ENCODE assay signal across 9 mouse cellular contexts in genomic region chr16:35139873-35140619, GRCm38 (mm10). TPM values are rescaled to one million over a fixed set of nuclear protein-coding genes. Genes with fewer than 3 reads are reported as not detected.
DNase-seq lines count a peak whose midpoint lies in the region; ATAC-seq lines count a peak whose summit lies in the region.
"Had no signal": no experiment of that assay in that cellular context is flagged by ENCODE, and none has a peak within 500 bp of the region (broad histone marks: within the 10 kb centered on the region; RNA-seq: fewer than 3 reads in every experiment).

No protein-coding gene starts in this region.

- WGBS in lung, embryonic 16.5 days: 20% methylated on average over 11 of the region's 11 CpGs
- WGBS in embryonic facial prominence, embryonic 12.5 days: 21% methylated on average over 11 of the region's 11 CpGs
- WGBS in intestine, embryonic 15.5 days: 17% methylated on average over 11 of the region's 11 CpGs
- 15% methylated on average over 11 of the region's 11 CpGs for WGBS in stomach, embryonic 16.5 days

- no peaks in the 10 kb centered on the region for H3K9me3 ChIP-seq in lung, embryonic 16.5 days (ENCODE audit: control insufficient read depth, low read length)
- H3K9me3 ChIP-seq in embryonic facial prominence, embryonic 12.5 days: no peaks in the 10 kb centered on the region
- H3K9me3 ChIP-seq in intestine, embryonic 15.5 days: no peaks in the 10 kb centered on the region
- H3K9me3 ChIP-seq in stomach, embryonic 16.5 days (replicated peaks; ENCODE audit: control insufficient read depth, low read length): no peaks in the 10 kb centered on the region
- H3K9me3 ChIP-seq: liver, embryonic 15.5 days had no signal

- H3K4me2 ChIP-seq in lung, embryonic 16.5 days (ENCODE audit: low read depth, low read length): no peak overlapping the region
- H3K4me2 ChIP-seq in embryonic facial prominence, embryonic 12.5 days (replicated peaks): peak overlapping the region; percentile 27
- peak overlapping the region; percentile 28 for H3K4me2 ChIP-seq in intestine, embryonic 15.5 days (replicated peaks)
- peak overlapping the region; percentile 17; the same call in 1 of the 2 replicates for H3K4me2 ChIP-seq in stomach, embryonic 16.5 days (ENCODE audit: low read depth, low read length)
- H3K4me2 ChIP-seq: liver, embryonic 15.5 days had no signal

- H3K36me3 ChIP-seq in lung, embryonic 16.5 days (ENCODE audit: control insufficient read depth, insufficient read depth, low read length): no peaks in the 10 kb centered on the region
- H3K36me3 ChIP-seq in embryonic facial prominence, embryonic 12.5 days: no peaks in the 10 kb centered on the region
- H3K36me3 ChIP-seq in intestine, embryonic 15.5 days: no peaks in the 10 kb centered on the region
- H3K36me3 ChIP-seq in stomach, embryonic 16.5 days (ENCODE audit: control insufficient read depth, insufficient read depth, low read length): no peaks in the 10 kb centered on the region
- H3K36me3 ChIP-seq: liver, embryonic 15.5 days had no signal

- H3K27me3 ChIP-seq in lung, embryonic 16.5 days (ENCODE audit: control insufficient read depth, insufficient read depth, low read depth, low read length): no peaks in the 10 kb centered on the region
- H3K27me3 ChIP-seq in embryonic facial prominence, embryonic 12.5 days: no peaks in the 10 kb centered on the region
- H3K27me3 ChIP-seq in intestine, embryonic 15.5 days (replicated peaks): no peaks in the 10 kb centered on the region
- no peaks in the 10 kb centered on the region for H3K27me3 ChIP-seq in stomach, embryonic 16.5 days (ENCODE audit: control insufficient read depth, insufficient read depth, low read length)
- H3K27me3 ChIP-seq: liver, embryonic 15.5 days had no signal

- no peak overlapping the region for H3K27ac ChIP-seq in lung, embryonic 16.5 days (ENCODE audit: low read length)
- H3K27ac ChIP-seq in embryonic facial prominence, embryonic 12.5 days: no peak overlapping the region
- 0 out of 2 replicates have a peak overlapping the region, but pooled peaks have one; percentile 17 for H3K27ac ChIP-seq in intestine, embryonic 15.5 days
- peak overlapping the region; percentile 2; the same call in 1 of the 2 replicates for H3K27ac ChIP-seq in stomach, embryonic 16.5 days (ENCODE audit: low read length)
- H3K27ac ChIP-seq: liver, embryonic 15.5 days had no signal

- intact Hi-C loops in left cerebral cortex, postnatal 10 days (cut with DNase I): no loop called here

- no peak for DNase-seq in lung, postnatal 4 days
- no peak for DNase-seq in thymus, postnatal 10 days (ENCODE audit: low spot score in 2 of 2)
- DNase-seq in layer of hippocampus, adult 9-10 months (ENCODE audit: low spot score): no peak
- no peak for DNase-seq in left cerebral cortex, postnatal 10 days (ENCODE audit: extremely low spot score in 1 of 2, low spot score in 2 of 2)

- peaks cover 6% of the 10 kb centered on the region for H3K4me1 ChIP-seq in lung, embryonic 16.5 days (replicated peaks; ENCODE audit: control insufficient read depth, insufficient read depth, low read length)
- H3K4me1 ChIP-seq in embryonic facial prominence, embryonic 12.5 days: peaks cover 13% of the 10 kb centered on the region
- peaks cover 5% of the 10 kb centered on the region; the same call in 1 of the 2 replicates for H3K4me1 ChIP-seq in intestine, embryonic 15.5 days (replicated peaks)
- H3K4me1 ChIP-seq in stomach, embryonic 16.5 days (ENCODE audit: control insufficient read depth, insufficient read depth, low read length): peaks cover 8% of the 10 kb centered on the region; the same call in 1 of the 2 replicates

- H3K4me3 ChIP-seq in lung, embryonic 16.5 days (ENCODE audit: low read length): no peak overlapping the region
- H3K4me3 ChIP-seq in embryonic facial prominence, embryonic 12.5 days: no peak overlapping the region
- no peak overlapping the region for H3K4me3 ChIP-seq in intestine, embryonic 15.5 days (replicated peaks)
- no peak overlapping the region for H3K4me3 ChIP-seq in stomach, embryonic 16.5 days (replicated peaks; ENCODE audit: low read length)
- H3K4me3 ChIP-seq: liver, embryonic 15.5 days had no signal

- ATAC-seq in lung, embryonic 16.5 days (ENCODE audit: low read depth): peak; percentile 62; the same call in 1 of the 2 replicates
- ATAC-seq in embryonic facial prominence, embryonic 12.5 days (ENCODE audit: insufficient number of reproducible peaks, insufficient read depth, low FRiP score, low TSS enrichment): no peak
- ATAC-seq in intestine, embryonic 15.5 days: peak; percentile 43; the same call in 1 of the 2 replicates
- peak; percentile 53; the same call in 1 of the 2 replicates for ATAC-seq in stomach, embryonic 16.5 days (ENCODE audit: insufficient read depth, low FRiP score)

- 0 out of 2 replicates have a peak overlapping the region, but pooled peaks have one; percentile 17 for H3K9ac ChIP-seq in lung, embryonic 16.5 days (ENCODE audit: low read length)
- H3K9ac ChIP-seq in embryonic facial prominence, embryonic 12.5 days: no peak overlapping the region
- H3K9ac ChIP-seq in intestine, embryonic 15.5 days: no peak overlapping the region
- H3K9ac ChIP-seq in stomach, embryonic 16.5 days (ENCODE audit: low read length): peak overlapping the region; percentile 1
- H3K9ac ChIP-seq: liver, embryonic 15.5 days had no signal

RNA-seq across cellular contexts. Expression of gene Adcy5, which starts 14.6 kb away (rescaled TPM):
- polyA plus RNA-seq in lung, embryonic 16.5 days (2015; fragmentation: Nextera tagmentation; extraction: Ambion mirVana): 1.4 and 1.5 TPM in 2 replicates
- polyA plus RNA-seq in embryonic facial prominence, embryonic 12.5 days (2016; fragmentation: Nextera tagmentation; extraction: Ambion mirVana): 2.1 and 2.6 TPM in 2 replicates
- polyA plus RNA-seq in intestine, embryonic 15.5 days (2015; fragmentation: Nextera tagmentation; extraction: Ambion mirVana): 2.0 and 2.8 TPM in 2 replicates
- polyA plus RNA-seq in stomach, embryonic 16.5 days (2015; fragmentation: Nextera tagmentation; extraction: Ambion mirVana): 3.0 TPM in 2 replicates
- total RNA-seq in left cerebral cortex, postnatal 10 days (2021): 10 to 100 TPM; 81.7 to 99.9 TPM

Comparison
In these comparisons a context has a peak if more than half of its experiments do, and no peak if none do; other contexts are left out.
1. H3K27ac ChIP-seq: peak in intestine, embryonic 15.5 days (single experiment) and stomach, embryonic 16.5 days (single experiment); none in lung, embryonic 16.5 days (single experiment) and embryonic facial prominence, embryonic 12.5 days (single experiment).
2. H3K9ac ChIP-seq: peak in lung, embryonic 16.5 days (single experiment) and stomach, embryonic 16.5 days (single experiment); none in embryonic facial prominence, embryonic 12.5 days (single experiment) and intestine, embryonic 15.5 days (single experiment).